Mouse (Mus musculus): ENCODE measurements around the gene Foxf1. TPM values are rescaled to one million over a fixed set of nuclear protein-coding genes. Genes with fewer than 3 reads are reported as not detected.

The Foxf1 gene
- polyA plus RNA-seq, 1 experiment from 2014 or later = 59.3 TPM

- Histone ChIP-seq H3K27ac (replicated peaks) (peak overlapping the region; percentile 56), H3K4me2 (replicated peaks; ENCODE audit: low read depth) (peak overlapping the region; percentile 48), H3K27me3 (ENCODE audit: control insufficient read depth, insufficient read depth, low read length) (peaks cover 13% of the 10 kb centered on the region), H3K4me1 (replicated peaks; ENCODE audit: control insufficient read depth, insufficient read depth) (0 out of 2 replicates have a peak, but pooled peaks cover 4% of the 10 kb centered on the region), H3K36me3 (ENCODE audit: control insufficient read depth, insufficient read depth, low read length) (no peaks in the 10 kb centered on the region), H3K4me3 (ENCODE audit: low read depth, low read length) (peak overlapping the region; percentile 39), H3K9me3 (ENCODE audit: control insufficient read depth, low read length) (no peaks in the 10 kb centered on the region), H3K9ac (ENCODE audit: low read length) (peak overlapping the region; percentile 54)
- no peak for DNase-seq (ENCODE audit: low spot score)
- 10% methylated on average over 51 of the region's 55 CpGs for WGBS
- no peak for ATAC-seq (ENCODE audit: low FRiP score, low TSS enrichment)
- TF ChIP-seq CTCF (IDR thresholded peaks at IDR 0.05; ENCODE audit: low read depth) (no peak), EP300 (optimal IDR thresholded peaks at IDR 0.05) (no peak)
These were observed 44.5 kb downstream of the Foxf1 start for GRCm38 (mm10) chr8:121128531-121129264.

DNA sequence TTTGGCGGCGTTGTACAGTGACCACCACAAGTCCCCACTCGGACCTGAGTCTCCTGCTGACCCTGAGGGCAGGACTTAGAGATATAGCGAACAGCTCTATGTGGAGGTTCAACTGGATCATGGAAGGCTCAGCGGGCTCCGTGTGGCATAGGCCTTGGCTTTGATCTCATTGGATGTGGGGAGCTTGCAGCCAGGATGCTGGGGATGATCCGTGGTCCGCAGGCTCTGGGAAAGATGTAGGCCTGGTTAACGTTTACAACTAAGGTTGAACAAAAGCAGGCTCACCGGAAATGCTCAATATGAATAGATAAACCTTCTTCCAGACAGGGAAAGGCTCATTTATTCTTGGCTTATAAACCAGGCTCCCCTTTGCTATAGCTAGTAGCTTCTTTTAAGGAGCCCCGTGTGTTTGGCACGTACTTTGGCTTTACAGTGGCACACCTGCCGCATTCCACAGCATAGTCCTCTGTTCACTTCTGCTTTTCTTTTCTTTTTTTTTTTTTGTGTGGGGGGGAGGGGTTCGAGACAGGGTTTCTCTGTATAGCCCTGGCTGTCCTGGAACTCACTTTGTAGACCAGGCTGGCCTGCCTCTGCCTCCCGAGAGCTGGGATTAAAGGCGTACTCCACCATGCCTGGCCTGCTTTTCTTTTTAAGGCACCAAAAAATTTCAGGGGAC is 45.2 kb downstream of the Foxf1 start:
- Histone ChIP-seq H3K4me1 (replicated peaks; ENCODE audit: control insufficient read depth, insufficient read depth) (0 out of 2 replicates have a peak, but pooled peaks cover 4% of the 10 kb centered on the region), H3K4me2 (replicated peaks; ENCODE audit: low read depth) (peak overlapping the region; percentile 48), H3K36me3 (ENCODE audit: control insufficient read depth, insufficient read depth, low read length) (no peaks in the 10 kb centered on the region), H3K4me3 (ENCODE audit: low read depth, low read length) (peak overlapping the region; percentile 39), H3K27ac (replicated peaks) (no peak overlapping the region), H3K27me3 (ENCODE audit: control insufficient read depth, insufficient read depth, low read length) (peaks cover 11% of the 10 kb centered on the region), H3K9ac (ENCODE audit: low read length) (no peak overlapping the region), H3K9me3 (ENCODE audit: control insufficient read depth, low read length) (no peaks in the 10 kb centered on the region)
- TF ChIP-seq EP300 (optimal IDR thresholded peaks at IDR 0.05) = no peak
- DNase-seq (ENCODE audit: low spot score) (no peak), ATAC-seq (ENCODE audit: low FRiP score, low TSS enrichment) (no peak)
- 37% methylated on average over 16 of the region's 16 CpGs for WGBS

DNA sequence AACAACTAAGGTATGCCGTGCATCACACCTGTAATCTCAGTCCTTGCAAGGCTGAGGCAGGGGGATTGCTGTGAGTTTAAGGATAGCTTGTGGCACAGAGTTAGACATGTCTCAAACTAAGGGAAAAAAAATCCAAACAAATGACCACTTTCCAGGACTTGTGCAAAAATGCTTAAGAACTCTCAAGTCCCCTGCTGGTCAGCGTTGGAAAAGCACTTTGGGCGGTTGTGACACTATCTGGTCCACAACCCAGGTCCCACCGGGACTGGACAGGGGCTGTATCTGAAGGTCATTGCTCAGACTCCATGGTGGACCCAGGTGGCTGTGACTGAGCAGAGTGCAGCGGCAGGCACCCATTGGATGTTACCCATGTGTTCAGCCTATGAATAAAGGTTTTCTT is 46.3 kb downstream of the Foxf1 start:
- peak; percentile 41 for DNase-seq (ENCODE audit: low spot score)
- TF ChIP-seq CTCF (IDR thresholded peaks at IDR 0.05; ENCODE audit: low read depth) = peak; percentile 70
- TF ChIP-seq EP300 (optimal IDR thresholded peaks at IDR 0.05) = no peak
- no peak for ATAC-seq (ENCODE audit: low FRiP score, low TSS enrichment)
- Histone ChIP-seq H3K9me3 (ENCODE audit: control insufficient read depth, low read length) (no peaks in the 10 kb centered on the region), H3K36me3 (ENCODE audit: control insufficient read depth, insufficient read depth, low read length) (no peaks in the 10 kb centered on the region), H3K4me3 (ENCODE audit: low read depth, low read length) (no peak overlapping the region; the same call in 1 of the 2 replicates), H3K27me3 (ENCODE audit: control insufficient read depth, insufficient read depth, low read length) (peaks cover 11% of the 10 kb centered on the region; the same call in 1 of the 2 replicates), H3K4me1 (replicated peaks; ENCODE audit: control insufficient read depth, insufficient read depth) (0 out of 2 replicates have a peak, but pooled peaks cover 4% of the 10 kb centered on the region), H3K4me2 (replicated peaks; ENCODE audit: low read depth) (peak overlapping the region; percentile 31; the same call in 1 of the 2 replicates), H3K27ac (replicated peaks) (no peak overlapping the region), H3K9ac (ENCODE audit: low read length) (no peak overlapping the region)
- WGBS = 33% methylated on average over 5 of the region's 5 CpGs

- Histone ChIP-seq H3K4me3 (ENCODE audit: low read depth, low read length) (no peak overlapping the region), H3K36me3 (ENCODE audit: control insufficient read depth, insufficient read depth, low read length) (no peaks in the 10 kb centered on the region), H3K9me3 (ENCODE audit: control insufficient read depth, low read length) (no peaks in the 10 kb centered on the region), H3K4me2 (replicated peaks; ENCODE audit: low read depth) (no peak overlapping the region), H3K27me3 (ENCODE audit: control insufficient read depth, insufficient read depth, low read length) (peaks cover 8% of the 10 kb centered on the region; the same call in 1 of the 2 replicates), H3K9ac (ENCODE audit: low read length) (no peak overlapping the region), H3K27ac (replicated peaks) (no peak overlapping the region), H3K4me1 (replicated peaks; ENCODE audit: control insufficient read depth, insufficient read depth) (no peaks in the 10 kb centered on the region)
- DNase-seq (ENCODE audit: low spot score) (no peak), ATAC-seq (ENCODE audit: low FRiP score, low TSS enrichment) (no peak)
- WGBS = 75% methylated on average over 5 of the region's 5 CpGs
- TF ChIP-seq CTCF (IDR thresholded peaks at IDR 0.05; ENCODE audit: low read depth) = no peak
- TF ChIP-seq EP300 (optimal IDR thresholded peaks at IDR 0.05) = no peak
These were observed 48.9 kb downstream of the Foxf1 start for GRCm38 (mm10) chr8:121132961-121133513.

DNA sequence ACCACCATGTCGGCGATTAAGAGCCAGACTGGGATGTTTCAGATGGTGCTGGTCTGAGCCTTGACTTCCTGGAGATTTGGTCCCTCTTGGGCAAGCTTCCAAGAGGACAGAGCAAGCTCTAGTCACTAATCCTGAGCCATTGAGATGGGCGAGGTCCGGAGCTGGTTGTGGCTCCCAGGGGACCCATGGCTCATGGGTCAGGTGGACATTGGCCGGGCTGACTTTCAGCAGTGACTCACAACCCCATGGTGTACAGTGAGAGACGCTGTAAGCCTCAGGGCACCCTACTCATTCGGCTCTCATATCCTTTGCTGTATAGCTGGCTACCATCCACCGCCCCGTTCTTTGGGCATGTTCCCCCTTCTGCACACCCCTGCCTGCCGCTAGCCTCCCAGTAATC is 49.9 kb downstream of the Foxf1 start:
- TF ChIP-seq EP300 (optimal IDR thresholded peaks at IDR 0.05) (no peak), CTCF (IDR thresholded peaks at IDR 0.05; ENCODE audit: low read depth) (no peak)
- Histone ChIP-seq H3K9me3 (ENCODE audit: control insufficient read depth, low read length) (no peaks in the 10 kb centered on the region), H3K36me3 (ENCODE audit: control insufficient read depth, insufficient read depth, low read length) (no peaks in the 10 kb centered on the region), H3K27me3 (ENCODE audit: control insufficient read depth, insufficient read depth, low read length) (peaks cover 3% of the 10 kb centered on the region; the same call in 1 of the 2 replicates), H3K4me1 (replicated peaks; ENCODE audit: control insufficient read depth, insufficient read depth) (no peaks in the 10 kb centered on the region), H3K27ac (replicated peaks) (no peak overlapping the region), H3K4me2 (replicated peaks; ENCODE audit: low read depth) (no peak overlapping the region), H3K9ac (ENCODE audit: low read length) (no peak overlapping the region), H3K4me3 (ENCODE audit: low read depth, low read length) (no peak overlapping the region)
- WGBS = 82% methylated on average over 10 of the region's 10 CpGs
- DNase-seq (ENCODE audit: low spot score) = no peak
- peak; percentile 31; the same call in 1 of the 2 replicates for ATAC-seq (ENCODE audit: low FRiP score, low TSS enrichment)

Measured in stomach, postnatal 0 days (tissue).